Mouse (Mus musculus) right cerebral cortex, adult 2 months (tissue): Measurements from ENCODE around the gene Wfs1.

Experiments used
- DNase-seq, 2 experiments: peaks; one replicate each; pipeline ENCODE4 v3.0.0; 2021 to 2022; ENCODE audit warnings: low spot score in 2 of 2

Wfs1 gene

DNA sequence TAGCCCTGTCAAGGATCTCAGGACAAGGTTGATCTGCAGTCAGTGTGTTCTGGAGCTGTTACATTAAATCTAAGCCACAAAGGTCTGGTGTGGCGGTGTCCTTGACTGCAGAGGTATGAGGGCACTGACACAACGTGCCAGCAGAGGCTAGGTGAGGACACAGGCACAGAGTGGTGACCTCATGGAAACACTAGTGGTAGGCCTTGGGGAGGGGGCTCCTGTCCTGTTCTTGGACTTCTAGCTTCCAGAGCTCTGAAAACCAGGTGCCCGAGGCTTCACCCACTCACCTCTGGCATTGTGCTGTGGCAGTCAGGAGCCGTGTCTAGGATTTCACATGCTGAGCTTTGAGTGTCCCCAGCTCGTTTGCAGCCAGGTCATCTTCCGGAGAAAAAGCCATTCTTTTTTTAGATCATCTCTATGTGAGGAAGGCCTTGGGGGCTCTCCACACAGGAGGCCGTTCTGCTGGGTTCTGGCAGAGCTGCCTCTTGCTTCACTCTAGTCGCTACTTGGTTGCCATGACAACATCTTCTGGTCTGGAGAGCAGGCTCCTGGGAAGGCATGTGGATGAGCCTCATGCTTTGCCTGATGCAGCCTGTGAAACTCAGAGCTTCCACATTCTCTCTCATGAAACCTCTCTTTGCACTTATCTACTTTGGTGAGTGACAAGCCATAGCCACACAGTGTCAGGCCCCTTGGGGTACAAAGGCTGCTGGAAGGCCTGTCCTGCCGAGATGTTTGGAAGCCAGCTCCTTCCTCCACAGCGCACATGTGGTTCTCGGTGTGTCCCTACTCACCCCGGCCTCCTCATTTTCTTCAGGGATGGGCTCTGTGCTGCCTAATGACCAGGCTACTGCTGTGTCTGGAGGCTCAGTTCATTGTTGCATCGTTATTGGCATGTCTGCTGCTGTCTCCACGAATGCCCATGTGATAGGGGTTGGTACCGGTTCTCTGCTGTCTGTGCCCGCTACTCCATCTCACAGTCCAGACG lies 53.2 kb downstream of the Wfs1 start:
- DNase-seq: peak in 1 of 2 experiments; percentile 59

GRCm38 (mm10) chr5:36933383-36933782 lies 55.6 kb downstream of the Wfs1 start:
- no peak for DNase-seq

GRCm38 (mm10) chr5:36929376-36929775 lies 59.6 kb downstream of the Wfs1 start:
- DNase-seq: no peak

DNA sequence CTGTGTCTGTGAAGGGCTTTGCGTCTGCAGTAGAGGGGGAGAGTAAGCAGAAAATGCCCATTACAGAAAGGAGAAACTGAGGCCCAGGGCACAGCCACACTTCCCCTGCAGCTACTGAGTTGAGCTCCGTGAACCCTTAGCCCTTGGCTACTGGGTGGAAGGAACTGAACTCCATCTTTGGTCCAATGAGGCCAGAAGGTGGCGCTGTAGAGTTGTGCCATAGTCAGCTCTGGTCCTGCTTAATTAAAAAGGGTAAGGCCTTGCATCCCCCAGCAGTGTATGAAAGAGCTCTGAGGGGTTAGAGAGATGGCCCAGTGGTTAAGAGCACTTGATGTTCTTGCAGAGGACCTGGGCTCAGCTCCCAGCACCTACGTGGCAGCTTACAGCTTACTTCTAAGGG lies 60.3 kb downstream of the Wfs1 start:
- no peak for DNase-seq

- DNase-seq: no peak
Measured at GRCm38 (mm10) chr5:36923826-36924700, 64.9 kb downstream of the Wfs1 start.

DNA sequence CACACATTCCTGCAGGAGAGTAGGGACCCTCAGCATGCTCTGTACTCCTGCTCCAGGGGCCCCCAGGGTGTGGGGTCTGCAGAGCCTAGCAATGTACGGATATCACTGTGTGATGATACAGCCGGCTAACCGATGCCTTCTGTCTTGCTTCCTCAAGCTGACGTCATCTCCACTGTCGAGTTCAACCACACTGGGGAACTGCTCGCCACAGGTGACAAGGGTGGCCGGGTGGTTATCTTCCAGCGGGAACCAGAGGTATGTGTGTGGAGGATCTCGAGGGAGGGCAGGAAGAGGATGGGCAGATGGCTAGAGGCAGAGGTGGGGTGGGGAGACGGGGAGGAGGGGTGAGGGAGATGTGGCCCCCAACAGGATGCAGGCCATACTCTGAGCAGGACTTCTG lies 66.2 kb downstream of the Wfs1 start:
- no peak for DNase-seq

DNA sequence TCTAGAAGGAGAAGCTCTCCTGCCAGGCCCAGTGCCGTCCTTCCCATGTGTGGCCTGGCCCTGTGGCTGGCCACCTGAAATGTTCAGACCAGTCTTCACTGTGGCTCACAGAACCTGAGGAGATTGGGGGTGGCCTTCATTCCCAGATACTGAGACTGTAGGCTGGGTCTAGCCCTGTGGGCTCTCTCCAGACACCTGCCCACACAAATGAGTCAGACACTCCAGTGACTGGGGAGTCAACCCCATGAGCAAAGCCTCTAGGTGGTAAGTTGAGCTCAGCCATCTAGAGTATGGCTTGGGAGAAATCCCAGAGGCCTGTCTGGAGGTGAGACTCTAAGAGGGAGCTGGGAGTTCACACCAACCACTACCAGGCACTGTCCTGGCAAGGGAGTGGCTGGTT lies 67.1 kb downstream of the Wfs1 start:
- peak in 1 of 2 experiments; percentile 53 for DNase-seq

GRCm38 (mm10) chr5:36920072-36920471 lies 68.9 kb downstream of the Wfs1 start:
- no peak for DNase-seq

GRCm38 (mm10) chr5:36918016-36918415 lies 71.0 kb downstream of the Wfs1 start:
- no peak for DNase-seq

- no peak for DNase-seq
Measured at GRCm38 (mm10) chr5:36917245-36917644, 71.8 kb downstream of the Wfs1 start.

- DNase-seq: no peak
Measured at GRCm38 (mm10) chr5:36916581-36916980, 72.4 kb downstream of the Wfs1 start.
